In the genomic region with DNA sequence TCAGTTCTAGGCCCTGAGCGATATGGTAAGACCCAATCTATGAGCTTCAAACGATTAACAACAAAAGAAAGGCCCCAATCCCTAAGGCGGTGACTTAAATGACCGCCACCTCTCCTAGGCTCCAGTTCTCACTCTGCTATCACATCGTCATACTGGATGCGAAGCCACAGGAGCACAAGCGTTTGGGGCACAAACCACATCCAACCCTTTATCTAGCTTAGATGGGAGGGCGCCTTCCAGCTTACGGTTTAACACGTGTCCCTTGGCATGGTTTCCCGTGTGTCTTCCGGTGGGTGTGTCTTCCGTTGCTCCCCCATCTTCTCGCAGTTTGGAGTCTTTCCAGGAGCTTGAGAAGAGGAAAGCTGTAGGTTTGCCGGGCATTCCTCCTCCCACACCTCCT, we compare ENCODE assay signal across 14 mouse cellular contexts.
DNase-seq lines count a peak whose midpoint lies in the region; ATAC-seq and TF ChIP-seq lines count a peak whose summit lies in the region.
"Had no signal": no experiment of that assay in that cellular context is flagged by ENCODE, and none has a peak within 500 bp of the region (broad histone marks: within the 10 kb centered on the region; RNA-seq: fewer than 3 reads in every experiment).

No protein-coding gene starts in this region.

- no peaks in the 10 kb centered on the region for H3K36me3 ChIP-seq in heart, embryonic 11.5 days (ENCODE audit: control insufficient read depth, insufficient read depth, low read length)
- H3K36me3 ChIP-seq in lung, embryonic 14.5 days (ENCODE audit: insufficient read depth) = no peaks in the 10 kb centered on the region
- H3K36me3 ChIP-seq in ES-E14 (ENCODE audit: control insufficient read depth, insufficient read depth, low read length, poor library complexity, severe bottlenecking) = no peaks in the 10 kb centered on the region
- H3K36me3 ChIP-seq: limb, embryonic 15.5 days; lung, embryonic 15.5 days had no signal

- no peak for ATAC-seq in heart, embryonic 11.5 days (replicated peaks; ENCODE audit: insufficient number of reproducible peaks, low FRiP score, low TSS enrichment)
- ATAC-seq in lung, embryonic 14.5 days (ENCODE audit: insufficient read depth) = no peak
- peak; percentile 47 for ATAC-seq in megakaryocyte-erythroid progenitor cell, adult 5-6 weeks (replicated peaks; ENCODE audit: low FRiP score, low TSS enrichment, poor library complexity, severe bottlenecking)
- ATAC-seq in erythroid progenitor cell, adult 5-6 weeks (replicated peaks; ENCODE audit: low FRiP score, poor library complexity, severe bottlenecking) = no peak
- ATAC-seq: forebrain, embryonic 16.5 days had no signal

- intact Hi-C loops in left cerebral cortex, postnatal 4 days (cut with DNase I) = no loop called here

- H3K27me3 ChIP-seq in heart, embryonic 11.5 days (ENCODE audit: control insufficient read depth, insufficient read depth, low read length) = no peaks in the 10 kb centered on the region
- H3K27me3 ChIP-seq in lung, embryonic 14.5 days (ENCODE audit: insufficient read depth, low read length) = no peaks in the 10 kb centered on the region
- H3K27me3 ChIP-seq: limb, embryonic 15.5 days; lung, embryonic 15.5 days had no signal

- in situ Hi-C loops in ES-E14 (cut with MboI; ENCODE audit: low sequenced_read_pairs in 2 of 2, unreplicated experiment in 2 of 2) = no loop called here

- H3K27ac ChIP-seq in heart, embryonic 11.5 days (ENCODE audit: low read depth, low read length) = no peak overlapping the region
- no peak overlapping the region for H3K27ac ChIP-seq in lung, embryonic 14.5 days (ENCODE audit: low read depth)
- peak overlapping the region; percentile 92; the same call in 1 of the 2 replicates for H3K27ac ChIP-seq in ES-E14 (ENCODE audit: insufficient read depth, low read depth, low read length, poor library complexity, severe bottlenecking)
- H3K27ac ChIP-seq: limb, embryonic 15.5 days; lung, embryonic 15.5 days had no signal

- no peak overlapping the region for H3K4me2 ChIP-seq in heart, embryonic 11.5 days
- H3K4me2 ChIP-seq in lung, embryonic 14.5 days = no peak overlapping the region
- H3K4me2 ChIP-seq: limb, embryonic 15.5 days; lung, embryonic 15.5 days had no signal

- peak; percentile 42 to 49 for DNase-seq in heart, adult 18-20 months
- DNase-seq in lung, embryonic 14.5 days = peak; percentile 22
- DNase-seq in lung, adult 18-20 months = no peak
- no peak for DNase-seq in ES-E14 (ENCODE audit: low read depth, low spot score)
- DNase-seq in left cerebral cortex, postnatal 4 days = no peak
- DNase-seq: cerebellum, adult 9-10 months; gastrocnemius, postnatal 10 days had no signal

- H3K9ac ChIP-seq in heart, embryonic 11.5 days (ENCODE audit: low read depth, low read length) = no peak overlapping the region
- no peak overlapping the region for H3K9ac ChIP-seq in lung, embryonic 14.5 days
- H3K9ac ChIP-seq in ES-E14 (ENCODE audit: insufficient read depth, low read depth, low read length, poor library complexity, severe bottlenecking) = peak overlapping the region; percentile 41; the same call in 1 of the 2 replicates
- H3K9ac ChIP-seq: limb, embryonic 15.5 days; lung, embryonic 15.5 days had no signal

- H3K4me3 ChIP-seq in heart, embryonic 11.5 days (ENCODE audit: low read depth, low read length) = no peak overlapping the region
- no peak overlapping the region for H3K4me3 ChIP-seq in lung, embryonic 14.5 days (ENCODE audit: low read depth, low read length)
- peak overlapping the region; percentile 4 to 41; a peak in 3 of 4 replicates for H3K4me3 ChIP-seq in ES-E14 (ENCODE audit: insufficient read depth in 1 of 2, low read depth in 1 of 2, low read length in 2 of 2, poor library complexity in 1 of 2, severe bottlenecking in 1 of 2)
- H3K4me3 ChIP-seq: limb, embryonic 15.5 days; lung, embryonic 15.5 days; myocyte had no signal

- no peak for TF ChIP-seq CTCF in lung, embryonic 14.5 days (IDR thresholded peaks at IDR 0.05; ENCODE audit: low read depth)

- 75% methylated on average over 15 of the region's 15 CpGs for WGBS in heart, embryonic 11.5 days (ENCODE audit: insufficient replicate concordance)
- whole genome bisulfite sequencing in lung, embryonic 14.5 days = 79% methylated on average over 15 of the region's 15 CpGs

- no peaks in the 10 kb centered on the region for H3K9me3 ChIP-seq in heart, embryonic 11.5 days (replicated peaks; ENCODE audit: control insufficient read depth, low read length)
- H3K9me3 ChIP-seq in lung, embryonic 14.5 days (ENCODE audit: low read depth, low read length) = no peaks in the 10 kb centered on the region
- no peaks in the 10 kb centered on the region for H3K9me3 ChIP-seq in ES-E14 (ENCODE audit: control insufficient read depth, insufficient read depth, low read depth, low read length)
- H3K9me3 ChIP-seq: limb, embryonic 15.5 days; lung, embryonic 15.5 days had no signal

- peaks cover 3% of the 10 kb centered on the region; the same call in 1 of the 2 replicates for H3K4me1 ChIP-seq in heart, embryonic 11.5 days (ENCODE audit: control insufficient read depth, insufficient read depth, low read length)
- no peaks in the 10 kb centered on the region for H3K4me1 ChIP-seq in lung, embryonic 14.5 days (ENCODE audit: insufficient read depth)
- peaks cover 21 to 33% of the 10 kb centered on the region in 2 experiments for H3K4me1 ChIP-seq in ES-E14 (ENCODE audit: control insufficient read depth in 2 of 2, insufficient read depth in 2 of 2, low read length in 2 of 2, poor library complexity in 1 of 2)
- H3K4me1 ChIP-seq: lung, embryonic 15.5 days had no signal

TF ChIP-seq in ES-E14, 5 proteins besides CTCF, POLR2A, EP300 and RAD21:
- TF ChIP-seq ZC3H11A (IDR thresholded peaks at IDR 0.05; ENCODE audit: borderline replicate concordance, low read depth, low read length) = no peak
- TF ChIP-seq HCFC1 (IDR thresholded peaks at IDR 0.05; ENCODE audit: borderline replicate concordance, insufficient read depth, low read length) = no peak
- no peak for TF ChIP-seq MAFK (IDR thresholded peaks at IDR 0.05; ENCODE audit: insufficient read depth, low read depth, low read length)
- no peak for TF ChIP-seq CHD2 (IDR thresholded peaks at IDR 0.05; ENCODE audit: low read depth, low read length)
- no peak for TF ChIP-seq ZNF384 (IDR thresholded peaks at IDR 0.05; ENCODE audit: low read depth, low read length)

Comparison
In these comparisons a context has a peak if more than half of its experiments do, and no peak if none do; other contexts are left out.
1. DNase-seq: peak in heart, adult 18-20 months (2 of 2) and lung, embryonic 14.5 days (single experiment); none in lung, adult 18-20 months (0 of 2), ES-E14 (single experiment) and left cerebral cortex, postnatal 4 days (single experiment).
2. H3K4me3 ChIP-seq: peak in ES-E14 (2 of 2); none in heart, embryonic 11.5 days (single experiment) and lung, embryonic 14.5 days (single experiment).